Mouse (Mus musculus) C2C12 (cell line): ENCODE data around the gene Sf1. TPM values are rescaled to one million over a fixed set of nuclear protein-coding genes. Genes with fewer than 3 reads are reported as not detected.

ENCODE experiments used
- H3K27me3 ChIP-seq: one replicate; pipeline ENCODE4 v1.6.1; 2011; ENCODE audit not compliant: control insufficient read depth, insufficient read depth, insufficient read length
- H3K36me3 ChIP-seq: one replicate; pipeline ENCODE4 v1.6.1; 2011; ENCODE audit not compliant: control insufficient read depth, insufficient read depth
- H3K4me3 ChIP-seq: one replicate; pipeline ENCODE4 v1.5.1; 2011; ENCODE audit warnings: mild to moderate bottlenecking, control low read depth; ENCODE audit not compliant: poor library complexity, insufficient read depth, severe bottlenecking
- H3K79me2 ChIP-seq: one replicate; pipeline ENCODE4 v1.6.1; 2011; ENCODE audit not compliant: control insufficient read depth, insufficient read depth
- H3K79me3 ChIP-seq: one replicate; pipeline ENCODE4 v1.6.1; 2011; ENCODE audit warnings: low read depth, control low read depth
- H3ac ChIP-seq: one replicate; pipeline ENCODE3; 2011; ENCODE audit warnings: low read depth; ENCODE audit not compliant: control insufficient read depth, insufficient read length
- CEBPB ChIP-seq: IDR thresholded peaks from one replicate; pipeline ENCODE4 v1.6.1; 2011; ENCODE audit warnings: low read depth, mild to moderate bottlenecking, control low read depth, moderate library complexity
- CTCF ChIP-seq: IDR thresholded peaks from one replicate; pipeline ENCODE4 v1.5.1; 2011; ENCODE audit not compliant: control insufficient read depth, insufficient read depth, insufficient read length
- FOSL1 ChIP-seq: IDR thresholded peaks from one replicate; pipeline ENCODE4 v1.8.0; 2011; ENCODE audit warnings: mild to moderate bottlenecking, low read length; ENCODE audit not compliant: poor library complexity, insufficient read depth, severe bottlenecking
- MAX ChIP-seq: IDR thresholded peaks from one replicate; pipeline ENCODE4 v1.6.1; 2011; ENCODE audit warnings: mild to moderate bottlenecking, control low read depth
- MYOD1 ChIP-seq: IDR thresholded peaks from one replicate; pipeline ENCODE4 v1.6.1; 2011; ENCODE audit warnings: low read depth; ENCODE audit not compliant: control insufficient read depth, insufficient read length
- MYOG ChIP-seq: IDR thresholded peaks from one replicate; pipeline ENCODE4 v1.6.1; 2011; ENCODE audit not compliant: control insufficient read depth, insufficient read length; ENCODE audit errors: extremely low read depth
- USF1 ChIP-seq: IDR thresholded peaks from one replicate; pipeline ENCODE4 v1.6.1; 2011; ENCODE audit warnings: low read depth, mild to moderate bottlenecking, control low read depth, moderate library complexity
- polyA plus RNA-seq: library from polyadenylated mRNA; unstranded; fragments of >200 nt; fragmentation: generic; extraction: Trizol; gene quantifications from one replicate; pipeline ENCODE4 v1.2.1, GENCODE M21; 2012; ENCODE audit warnings: missing spikeins

Sf1 gene
- polyA plus RNA-seq, 1 experiment: 138 TPM

DNA sequence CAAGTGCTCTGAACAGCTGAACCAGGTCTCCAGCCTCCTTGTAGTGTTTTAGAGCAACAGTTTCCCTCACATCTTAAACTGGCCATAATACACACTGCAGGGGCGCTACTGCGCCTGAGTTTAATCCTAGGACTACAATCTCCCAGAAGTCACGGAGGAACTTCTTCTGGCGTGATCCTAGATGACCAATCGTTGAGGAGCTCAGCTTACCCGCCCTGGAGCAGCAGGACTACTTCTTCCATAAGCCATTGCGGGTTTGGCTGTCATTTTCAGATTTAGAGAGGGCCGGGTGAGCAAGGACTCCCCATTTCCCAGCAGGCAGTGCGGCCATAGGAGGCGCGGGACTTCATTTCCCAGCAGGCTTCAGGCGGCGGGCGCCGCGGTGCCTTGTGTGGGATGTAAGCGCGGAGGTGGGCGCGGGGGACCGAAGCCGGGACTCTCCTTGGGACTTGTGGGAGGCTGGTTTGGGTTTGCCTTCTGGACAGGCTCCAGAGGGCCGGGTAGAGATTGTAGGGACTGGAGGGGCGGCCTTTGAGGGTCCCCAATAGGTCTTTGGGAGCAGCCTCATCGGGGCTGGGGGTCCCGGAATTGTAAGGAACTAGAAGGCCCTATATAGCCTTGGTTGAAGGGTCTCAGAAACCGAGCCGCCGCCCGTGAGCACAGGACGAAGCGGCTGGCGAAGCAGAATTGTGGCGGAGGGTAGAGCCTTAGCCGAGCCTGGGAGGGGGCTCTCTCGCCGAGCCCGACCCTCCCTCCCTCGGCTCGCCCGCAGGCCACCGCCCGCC, 28.6 kb upstream of the Sf1 start, which contains the start of gene Men1:
Gene Men1, plus strand, starts transcription at position 307 of the 785 bp plus-strand sequence.
- H3K36me3 ChIP-seq: peaks cover 31% of the 10 kb centered on the region
- H3K79me2 ChIP-seq: peaks cover 28% of the 10 kb centered on the region
- peaks cover 13% of the 10 kb centered on the region for H3K79me3 ChIP-seq
- H3ac ChIP-seq: peak within 1 kb of the TSS; percentile 99
- no peaks in the 10 kb centered on the region for H3K27me3 ChIP-seq
- peak within 1 kb of the TSS; percentile 89 for H3K4me3 ChIP-seq
- TF ChIP-seq MAX (no peak), USF1 (peak; percentile 34), FOSL1 (no peak), CTCF (no peak)

DNA sequence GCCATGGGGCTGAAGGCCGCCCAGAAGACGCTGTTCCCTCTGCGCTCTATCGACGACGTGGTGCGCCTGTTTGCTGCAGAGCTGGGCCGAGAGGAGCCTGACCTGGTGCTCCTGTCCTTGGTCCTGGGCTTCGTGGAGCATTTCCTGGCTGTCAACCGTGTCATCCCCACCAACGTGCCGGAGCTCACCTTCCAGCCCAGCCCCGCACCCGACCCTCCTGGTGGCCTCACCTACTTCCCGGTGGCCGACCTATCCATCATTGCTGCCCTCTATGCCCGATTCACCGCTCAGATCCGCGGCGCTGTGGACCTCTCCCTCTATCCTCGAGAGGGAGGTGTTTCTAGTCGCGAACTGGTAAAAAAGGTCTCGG, 28.0 kb upstream of the Sf1 start:
- no peak for TF ChIP-seq CTCF
- TF ChIP-seq USF1: no peak
- TF ChIP-seq FOSL1: no peak
- TF ChIP-seq MYOD1: no peak
- peaks cover 36% of the 10 kb centered on the region for H3K36me3 ChIP-seq
- H3K4me3 ChIP-seq: peak overlapping the region; percentile 89
- H3K79me2 ChIP-seq: peaks cover 28% of the 10 kb centered on the region
- H3ac ChIP-seq: peak overlapping the region; percentile 99
- H3K79me3 ChIP-seq: peaks cover 13% of the 10 kb centered on the region
- H3K27me3 ChIP-seq: no peaks in the 10 kb centered on the region

DNA sequence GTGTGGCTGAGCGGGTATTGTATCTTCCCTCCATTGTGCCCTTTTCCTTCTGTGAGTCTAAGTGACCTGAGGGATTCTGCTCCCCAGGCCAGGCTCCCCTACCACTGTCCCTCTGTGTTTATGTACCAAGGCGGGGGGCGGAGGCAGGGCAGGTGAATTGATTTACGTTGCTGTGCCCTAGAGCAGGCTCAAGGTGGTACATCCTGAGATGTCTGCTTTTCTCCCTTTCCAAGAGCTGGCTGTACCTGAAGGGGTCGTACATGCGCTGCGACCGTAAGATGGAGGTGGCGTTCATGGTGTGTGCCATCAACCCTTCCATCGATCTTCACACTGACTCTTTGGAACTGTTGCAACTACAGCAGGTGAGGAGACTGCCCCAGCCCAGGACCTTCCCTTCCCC, 26.6 kb upstream of the Sf1 start:
- no peak overlapping the region for H3K4me3 ChIP-seq
- H3K36me3 ChIP-seq: peaks cover 36% of the 10 kb centered on the region
- no peaks in the 10 kb centered on the region for H3K27me3 ChIP-seq
- peaks cover 28% of the 10 kb centered on the region for H3K79me2 ChIP-seq
- no peak overlapping the region for H3ac ChIP-seq
- H3K79me3 ChIP-seq: peaks cover 13% of the 10 kb centered on the region
- TF ChIP-seq MYOG: no peak
- TF ChIP-seq MYOD1: no peak
- no peak for TF ChIP-seq USF1
- TF ChIP-seq CTCF: no peak
- no peak for TF ChIP-seq CEBPB
- no peak for TF ChIP-seq MAX
- no peak for TF ChIP-seq FOSL1

DNA sequence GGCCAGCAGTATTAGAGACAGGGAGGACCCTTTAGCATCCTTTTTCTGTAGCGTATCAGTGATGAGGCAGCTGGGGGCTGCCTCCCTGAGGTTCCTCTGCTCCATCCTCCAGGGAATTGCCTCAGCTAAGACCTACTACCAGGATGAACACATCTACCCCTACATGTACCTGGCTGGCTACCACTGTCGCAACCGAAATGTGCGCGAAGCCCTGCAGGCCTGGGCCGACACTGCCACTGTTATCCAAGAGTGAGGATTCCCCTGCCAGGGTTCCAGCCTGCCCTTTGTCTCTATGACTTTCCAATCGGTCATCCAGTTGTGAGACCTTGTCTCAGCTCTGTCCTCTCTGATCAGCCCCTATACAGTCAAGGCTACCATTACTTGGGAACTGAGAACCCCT, 25.3 kb upstream of the Sf1 start:
- H3K27me3 ChIP-seq: no peaks in the 10 kb centered on the region
- H3K4me3 ChIP-seq: no peak overlapping the region
- peaks cover 13% of the 10 kb centered on the region for H3K79me3 ChIP-seq
- H3ac ChIP-seq: no peak overlapping the region
- peaks cover 28% of the 10 kb centered on the region for H3K79me2 ChIP-seq
- no peak for TF ChIP-seq CTCF
- TF ChIP-seq MYOD1: no peak
- no peak for TF ChIP-seq CEBPB
- no peak for TF ChIP-seq MYOG
- no peak for TF ChIP-seq MAX
- TF ChIP-seq FOSL1: no peak
- no peak for TF ChIP-seq USF1
- H3K36me3 ChIP-seq: peaks cover 36% of the 10 kb centered on the region

DNA sequence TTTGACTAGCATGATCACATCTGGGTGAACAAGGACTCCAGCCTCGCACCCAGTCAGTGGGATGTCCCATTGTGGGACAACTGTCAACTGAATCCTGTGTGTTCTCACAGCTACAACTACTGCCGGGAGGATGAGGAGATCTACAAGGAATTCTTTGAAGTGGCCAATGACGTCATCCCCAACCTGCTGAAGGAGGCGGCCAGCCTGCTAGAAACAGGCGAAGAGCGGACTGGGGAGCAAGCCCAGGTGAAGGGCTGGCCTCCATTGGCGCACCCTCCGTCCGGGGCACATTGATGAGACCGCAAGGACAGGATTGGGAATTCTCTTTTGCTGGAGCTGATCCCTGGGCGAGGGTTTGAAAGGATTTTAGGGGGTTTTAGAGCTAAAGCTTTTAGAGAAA, 24.8 kb upstream of the Sf1 start:
- peaks cover 13% of the 10 kb centered on the region for H3K79me3 ChIP-seq
- no peak overlapping the region for H3K4me3 ChIP-seq
- H3K36me3 ChIP-seq: peaks cover 36% of the 10 kb centered on the region
- H3ac ChIP-seq: no peak overlapping the region
- no peaks in the 10 kb centered on the region for H3K27me3 ChIP-seq
- TF ChIP-seq MAX: no peak
- TF ChIP-seq MYOG: no peak
- TF ChIP-seq MYOD1: no peak
- TF ChIP-seq USF1: no peak
- TF ChIP-seq CEBPB: no peak
- no peak for TF ChIP-seq FOSL1
- no peak for TF ChIP-seq CTCF
- H3K79me2 ChIP-seq: peaks cover 28% of the 10 kb centered on the region

DNA sequence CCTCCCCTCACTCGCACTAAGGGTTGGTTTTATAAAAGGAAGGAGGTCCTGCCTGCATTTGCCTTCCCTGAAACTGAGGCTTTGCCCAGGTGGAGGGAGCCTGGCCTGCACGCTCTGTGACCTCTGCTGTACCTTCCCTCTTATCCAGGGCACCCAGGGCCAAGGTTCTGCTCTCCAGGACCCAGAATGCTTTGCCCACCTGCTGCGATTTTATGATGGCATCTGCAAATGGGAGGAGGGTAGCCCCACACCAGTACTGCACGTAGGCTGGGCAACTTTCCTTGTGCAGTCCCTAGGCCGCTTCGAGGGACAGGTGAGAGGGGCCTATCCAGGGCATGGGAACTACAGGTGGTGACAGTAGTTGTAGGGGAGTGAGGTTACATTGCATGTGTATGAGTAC, 24.3 kb upstream of the Sf1 start:
- H3K79me3 ChIP-seq: peaks cover 13% of the 10 kb centered on the region
- no peak overlapping the region for H3K4me3 ChIP-seq
- H3K27me3 ChIP-seq: no peaks in the 10 kb centered on the region
- H3ac ChIP-seq: no peak overlapping the region
- no peak for TF ChIP-seq MYOG
- no peak for TF ChIP-seq MYOD1
- no peak for TF ChIP-seq CEBPB
- TF ChIP-seq FOSL1: no peak
- TF ChIP-seq USF1: no peak
- TF ChIP-seq MAX: no peak
- TF ChIP-seq CTCF: no peak
- H3K36me3 ChIP-seq: peaks cover 36% of the 10 kb centered on the region
- H3K79me2 ChIP-seq: peaks cover 28% of the 10 kb centered on the region
